Mouse (Mus musculus) layer of hippocampus, postnatal 25 days (tissue): ENCODE measurements at regions not wholly inside any gene's neighbourhood (a gene's known extent, or its start where the extent isn't known, plus 50 kb on each side); places are given as distances from the start of the nearest gene placed in this dataset.

Experiments used
- DNase-seq, 2 experiments: peaks; one replicate each; pipeline ENCODE4 v3.0.0; 2022; ENCODE audit warnings: mixed read lengths in 2 of 2, low spot score in 1 of 2; ENCODE audit errors: extremely low spot score in 1 of 2

DNA sequence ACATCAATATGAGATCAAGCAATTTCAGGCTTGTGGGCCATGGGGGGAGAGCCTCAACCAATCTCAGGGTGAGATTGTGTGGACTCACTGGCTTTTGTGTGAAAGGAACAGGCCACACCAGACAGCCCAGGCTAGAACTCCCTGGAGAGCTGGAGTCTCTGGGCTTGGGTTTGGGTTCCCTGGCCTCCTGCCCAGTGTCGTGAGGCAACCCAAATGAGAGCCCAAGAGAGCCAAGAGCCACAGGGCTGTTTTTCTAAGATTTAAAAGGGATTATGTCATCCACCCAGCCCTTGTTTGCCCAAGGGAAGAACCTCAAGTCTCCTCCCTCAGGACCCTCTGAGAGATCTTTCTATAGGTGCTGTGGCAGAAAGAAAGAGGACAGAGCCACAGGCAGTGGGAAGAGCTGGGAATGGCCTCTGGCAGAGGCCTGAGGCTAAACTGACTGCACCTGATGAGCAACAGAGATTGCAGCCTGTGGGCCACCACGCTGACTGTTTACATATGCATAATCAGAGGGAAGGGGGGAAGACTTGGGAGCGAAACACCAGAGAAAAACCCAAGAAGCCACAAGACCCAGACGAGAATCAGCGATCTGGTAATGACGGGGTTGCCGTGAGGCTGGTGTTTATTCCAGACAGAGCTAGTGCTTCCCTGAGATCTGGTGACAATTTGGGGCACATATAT is 92.1 kb downstream of the Bcl2l11 start:
- no peak for DNase-seq

DNA sequence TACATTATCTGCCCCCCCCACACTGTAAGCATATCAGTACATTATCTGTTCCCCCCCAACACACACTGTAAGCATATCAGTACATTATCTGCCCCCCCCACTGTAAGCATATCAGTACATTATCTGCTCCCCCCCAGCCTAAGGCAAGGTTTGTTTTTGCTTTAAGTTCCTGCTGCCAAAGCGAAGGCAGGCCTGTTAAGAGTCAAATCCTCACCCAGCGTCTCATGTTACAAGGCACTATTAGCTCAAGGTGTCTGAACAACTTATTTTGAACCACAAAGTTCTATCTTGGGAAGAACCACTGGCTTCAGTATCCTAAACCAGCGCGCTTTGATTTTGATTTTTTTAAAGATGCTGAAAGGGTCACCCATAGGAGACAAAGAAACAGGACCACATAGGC is 93.1 kb downstream of the Bcl2l11 start:
- no peak for DNase-seq

DNA sequence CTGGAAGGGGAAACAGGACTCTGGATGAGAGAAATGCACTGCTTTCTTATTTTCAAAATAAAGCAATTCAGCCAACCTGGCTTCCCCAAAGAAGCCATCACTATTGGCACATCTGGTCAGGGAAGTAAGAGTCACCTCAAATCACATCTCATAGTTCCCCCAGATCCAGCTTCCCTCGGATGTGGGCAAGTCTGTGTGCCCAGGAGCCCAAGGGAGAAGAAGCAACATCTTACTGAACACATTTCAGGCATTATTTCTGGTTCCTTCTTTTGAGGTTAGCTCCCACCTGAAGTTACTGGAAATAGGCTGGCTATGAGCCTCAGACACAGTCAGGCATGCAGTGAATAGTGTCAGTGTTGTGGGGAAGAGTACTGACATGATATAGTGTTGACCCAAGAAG is 95.2 kb downstream of the Bcl2l11 start:
- DNase-seq, result no peak

DNA sequence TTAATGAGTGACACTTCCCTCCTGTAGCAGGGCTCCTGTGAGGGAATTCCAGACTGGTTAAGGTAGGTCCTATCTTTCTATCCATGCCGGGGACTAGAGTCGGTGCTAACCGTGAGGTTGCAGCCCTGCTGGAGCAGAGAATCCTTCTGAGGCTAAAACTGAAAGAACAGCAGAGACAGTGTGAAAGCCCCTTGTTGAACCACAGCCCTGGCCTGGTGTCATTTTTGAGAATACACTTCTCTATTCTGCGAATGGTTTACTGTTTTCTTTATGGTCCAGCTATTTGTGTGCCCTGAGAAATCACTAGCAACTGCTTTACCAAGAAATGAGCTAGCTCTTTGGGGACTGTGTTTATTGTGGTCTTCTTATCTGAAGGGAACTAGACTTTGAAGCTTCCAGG is 95.8 kb downstream of the Bcl2l11 start:
- no peak for DNase-seq

DNA sequence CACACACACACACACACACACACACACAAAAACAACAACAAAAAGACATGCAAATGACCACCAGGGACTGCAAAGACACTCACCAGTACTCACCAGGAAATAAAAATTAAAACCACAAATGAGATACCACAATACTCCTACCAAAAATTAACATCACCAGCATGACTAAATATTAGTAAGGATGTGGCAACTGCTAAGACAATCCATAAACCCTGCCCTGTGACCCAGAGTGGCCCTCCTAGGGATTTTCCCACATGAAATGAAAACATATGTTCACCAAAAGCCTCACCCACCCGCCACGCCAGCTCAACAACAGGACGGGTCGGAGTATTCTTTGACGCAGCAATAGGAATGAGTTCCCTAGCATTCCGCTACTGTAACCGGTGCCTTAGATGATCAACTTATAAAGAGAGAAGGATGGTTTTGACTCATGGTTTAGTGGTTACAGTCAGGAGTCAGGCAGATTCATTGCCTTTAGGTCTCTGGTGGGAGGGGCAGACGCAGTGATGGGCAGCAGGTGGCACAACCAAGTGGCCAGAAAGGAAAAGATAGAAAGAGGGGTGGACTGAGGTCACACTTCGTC is 100.7 kb downstream of the Bcl2l11 start:
- no peak for DNase-seq

DNA sequence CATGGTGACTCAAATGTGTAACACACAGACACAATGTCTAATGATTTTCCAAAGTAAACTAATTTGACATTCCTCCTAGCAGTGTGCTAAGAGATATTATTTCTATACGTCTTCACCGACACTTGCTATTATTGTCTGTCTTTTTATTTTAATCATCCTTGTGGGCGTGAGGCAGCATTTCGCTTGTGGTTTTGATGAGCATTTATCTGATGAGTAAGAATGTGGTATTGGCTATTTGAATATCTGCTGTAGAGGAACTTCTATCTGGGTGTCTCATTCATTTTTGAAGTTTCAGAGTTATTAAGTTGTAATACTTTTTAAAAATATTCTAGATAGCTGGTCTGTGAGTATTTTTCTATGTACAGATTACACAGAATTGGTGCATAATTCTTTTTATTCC is 103.9 kb downstream of the Bcl2l11 start:
- no peak for DNase-seq

DNA sequence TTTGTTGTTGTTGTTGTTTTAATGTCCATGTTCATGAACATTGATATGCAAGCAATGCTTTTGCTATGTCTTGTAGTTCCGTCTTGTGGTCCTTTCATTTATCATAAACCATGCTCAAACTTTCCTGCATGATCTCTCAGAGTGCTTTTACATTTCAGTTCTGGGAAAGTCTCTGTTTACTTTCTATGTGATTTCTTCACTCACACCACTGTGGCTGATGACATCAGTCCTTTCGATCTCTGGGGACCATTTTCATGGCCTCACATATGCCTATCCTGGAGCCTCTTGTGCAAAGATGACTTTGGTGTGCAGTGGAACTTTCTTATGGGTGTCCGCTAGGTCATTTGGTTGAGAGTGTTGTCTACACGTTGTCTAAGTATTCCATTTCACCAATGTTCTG is 105.1 kb downstream of the Bcl2l11 start:
- no peak for DNase-seq

DNA sequence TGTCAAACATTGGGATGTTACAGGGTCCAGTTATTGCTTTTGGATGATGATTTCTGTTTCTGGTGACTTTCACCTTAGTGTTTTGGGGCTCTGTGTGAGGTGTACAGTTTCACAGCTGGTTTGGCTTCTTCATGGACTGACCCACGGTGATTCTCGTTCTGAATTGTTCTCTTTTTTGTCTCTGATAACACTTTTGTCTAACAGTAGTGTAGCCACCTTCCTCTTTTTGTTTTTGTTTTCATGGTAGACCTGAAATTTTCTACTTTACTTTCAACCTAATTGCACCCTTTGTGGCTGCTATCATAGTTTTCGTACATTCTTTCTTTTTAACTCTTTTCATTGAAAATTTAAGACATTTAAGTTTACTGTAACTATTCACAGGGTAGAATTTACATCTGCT is 105.5 kb downstream of the Bcl2l11 start:
- no peak for DNase-seq

DNA sequence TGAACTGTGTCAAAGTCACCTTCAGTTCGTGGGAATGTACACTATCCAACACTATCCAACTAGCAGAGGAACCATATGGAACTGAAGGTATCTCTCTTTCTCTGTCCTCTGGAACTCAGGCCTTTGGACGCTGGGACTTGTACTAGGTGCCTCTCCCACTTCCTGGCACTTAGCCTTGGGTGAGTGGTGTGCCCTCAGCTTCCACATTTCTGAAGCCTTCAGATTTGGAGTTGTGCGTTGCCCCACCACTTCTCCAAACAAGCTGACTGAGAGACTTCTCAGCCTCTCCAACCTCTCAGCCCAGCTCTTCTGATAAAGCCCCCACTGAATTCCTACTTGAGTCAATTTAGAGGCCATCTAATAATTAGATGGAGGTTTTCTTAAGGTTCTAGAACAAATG is 106.2 kb downstream of the Bcl2l11 start:
- DNase-seq, result no peak

DNA sequence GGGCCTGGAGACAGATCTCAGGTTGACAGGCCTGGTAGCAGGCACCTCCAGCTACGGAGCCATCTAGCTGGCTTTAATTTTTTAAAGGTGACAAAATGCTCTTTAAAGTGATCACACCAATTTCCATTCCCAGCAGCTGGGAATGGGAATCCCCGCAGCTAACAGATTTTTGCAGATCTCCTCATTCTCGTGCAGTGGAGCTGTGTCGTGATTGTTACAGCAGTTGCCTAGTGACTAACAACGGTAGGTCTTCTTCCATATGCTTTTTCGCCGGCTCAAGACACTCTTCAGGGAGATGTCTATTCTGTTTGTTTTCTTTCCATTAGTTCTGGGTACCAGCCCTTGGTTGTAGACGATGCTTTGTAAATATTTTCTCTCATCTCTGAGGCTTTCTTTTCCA is 109.3 kb downstream of the Bcl2l11 start:
- DNase-seq, result peak in 1 of 2 experiments; percentile 9

DNA sequence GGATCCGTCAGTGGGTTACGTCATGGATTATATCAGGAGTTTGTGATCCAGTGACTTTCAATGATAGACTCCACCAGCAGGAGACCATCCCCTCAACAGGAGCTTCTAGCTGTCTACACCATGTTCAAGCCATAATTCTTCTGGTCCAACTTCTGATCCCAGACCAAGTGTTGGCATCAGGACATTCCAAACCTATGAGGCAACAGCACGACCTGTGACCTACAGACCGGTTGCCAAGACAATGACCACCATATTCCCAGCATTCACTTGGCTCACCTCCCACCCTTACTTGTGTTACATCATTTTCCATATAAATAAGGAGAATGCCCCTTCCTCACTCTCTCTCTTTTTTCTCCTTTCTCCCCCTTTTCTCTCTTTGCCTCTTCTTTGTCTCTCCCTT is 113.6 kb downstream of the Bcl2l11 start:
- no peak for DNase-seq

DNA sequence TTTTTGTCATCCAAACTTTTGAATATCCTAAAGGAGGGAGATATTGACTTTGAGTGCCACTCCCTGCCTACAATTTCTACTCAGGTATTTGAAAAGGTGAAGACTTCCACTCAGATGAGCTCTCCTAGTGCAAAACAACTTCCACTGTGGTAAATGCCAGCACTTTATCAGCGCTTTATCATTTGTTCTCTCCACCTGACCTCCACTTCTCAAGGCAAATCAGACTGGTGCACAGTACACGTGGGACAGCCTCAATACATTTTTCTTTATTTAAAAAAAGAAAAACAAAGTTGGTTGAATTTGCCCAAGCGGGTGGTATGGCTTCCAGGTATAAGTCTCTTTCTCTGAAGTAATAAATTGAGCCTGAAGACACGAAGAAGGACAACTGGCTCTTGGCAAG is 114.2 kb downstream of the Bcl2l11 start:
- no peak for DNase-seq

DNA sequence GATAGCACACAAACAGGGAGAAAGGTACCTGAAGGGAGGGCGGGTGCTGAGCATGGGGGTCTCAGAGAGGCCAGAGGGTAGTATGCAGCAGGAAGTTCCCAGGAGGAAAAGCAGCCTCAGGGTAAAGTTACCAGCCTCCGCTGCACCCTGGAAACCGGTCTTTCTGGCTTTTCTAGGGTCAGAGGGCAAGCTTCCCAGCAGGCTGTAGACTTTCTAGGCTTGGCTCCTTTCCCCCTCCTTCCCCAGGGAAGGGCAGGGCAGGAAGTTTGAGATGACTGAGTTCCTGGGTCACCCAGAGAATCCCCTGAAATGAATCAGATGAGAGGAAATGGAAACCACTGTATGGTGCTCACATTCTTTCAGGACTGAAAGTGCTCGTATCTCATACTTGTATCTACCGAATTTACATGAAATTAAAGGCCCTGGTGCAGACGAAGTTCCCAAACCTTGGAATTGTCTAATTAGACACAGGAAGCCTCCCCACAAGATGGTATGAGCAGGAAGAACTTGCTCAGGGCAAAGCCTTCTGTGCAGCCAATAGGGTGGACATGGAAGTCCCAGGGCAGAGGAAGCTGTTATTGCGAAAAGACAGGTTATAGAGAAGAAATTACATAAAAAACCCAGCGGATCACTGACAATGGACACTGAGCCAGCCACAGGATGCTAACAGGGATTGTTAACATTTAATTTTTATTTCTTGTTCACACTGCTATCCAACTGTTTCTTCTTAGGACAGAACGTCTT is 114.9 kb downstream of the Bcl2l11 start:
- DNase-seq, result no peak

DNA sequence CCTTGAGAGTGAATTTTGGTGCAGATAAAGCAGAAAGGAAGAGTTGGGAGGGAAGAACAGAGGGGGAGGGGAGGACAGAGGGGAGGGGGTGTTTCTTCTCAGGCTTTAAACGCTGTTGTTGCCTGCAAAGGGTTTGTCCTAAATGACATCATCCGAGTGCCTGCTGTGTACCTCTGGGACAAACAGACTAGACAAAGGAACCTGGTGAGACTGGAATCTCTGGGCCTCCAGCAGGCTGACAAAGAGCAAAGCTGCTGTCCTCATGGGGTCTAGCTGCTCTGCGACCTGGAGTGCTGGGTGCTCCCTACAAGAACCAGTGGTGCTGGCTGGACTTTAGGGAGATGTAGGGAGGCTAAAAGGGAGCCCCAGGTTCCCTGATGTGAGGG is 115.4 kb downstream of the Bcl2l11 start:
- no peak for DNase-seq

DNA sequence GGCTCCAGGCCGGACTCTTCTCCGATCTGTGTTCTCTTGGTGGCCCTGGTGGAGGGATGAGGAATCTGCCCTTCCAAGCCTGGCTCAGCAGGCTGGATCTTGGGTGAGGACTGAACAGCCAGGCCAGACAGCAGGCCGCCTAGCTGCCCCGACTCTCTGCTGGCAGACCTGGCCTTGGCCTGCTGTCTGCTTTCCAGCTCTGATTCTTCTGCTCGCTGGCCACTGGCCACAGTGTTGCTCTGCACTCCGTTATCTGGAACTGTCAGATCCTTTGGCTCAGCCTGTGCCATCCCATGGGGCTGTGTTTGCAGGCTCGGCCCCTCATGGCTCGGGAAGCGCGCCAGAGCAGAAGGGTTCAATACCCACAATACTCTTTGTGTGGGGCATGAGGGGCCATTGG is 119.7 kb downstream of the Bcl2l11 start:
- DNase-seq, result peak in 1 of 2 experiments; percentile 18

DNA sequence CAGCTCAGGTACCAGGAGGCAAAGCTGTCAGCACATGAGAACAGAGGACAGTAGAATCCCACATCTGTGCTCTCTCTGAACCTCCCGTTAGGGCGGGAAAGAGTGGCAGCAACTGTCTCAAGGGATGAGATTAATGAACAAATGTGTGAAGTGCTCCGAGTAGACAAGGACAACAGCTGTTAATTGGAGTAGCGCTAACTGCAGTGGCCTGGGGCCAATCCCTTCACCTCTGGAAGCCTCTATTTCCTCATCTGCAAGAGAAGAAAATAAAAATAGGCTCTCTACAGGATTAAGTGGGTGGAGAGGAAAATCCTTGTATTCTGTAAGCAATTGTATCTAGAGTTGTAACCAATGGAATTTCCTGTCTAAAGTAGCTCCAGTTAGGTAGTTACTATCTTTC is 122.1 kb downstream of the Bcl2l11 start:
- no peak for DNase-seq

DNA sequence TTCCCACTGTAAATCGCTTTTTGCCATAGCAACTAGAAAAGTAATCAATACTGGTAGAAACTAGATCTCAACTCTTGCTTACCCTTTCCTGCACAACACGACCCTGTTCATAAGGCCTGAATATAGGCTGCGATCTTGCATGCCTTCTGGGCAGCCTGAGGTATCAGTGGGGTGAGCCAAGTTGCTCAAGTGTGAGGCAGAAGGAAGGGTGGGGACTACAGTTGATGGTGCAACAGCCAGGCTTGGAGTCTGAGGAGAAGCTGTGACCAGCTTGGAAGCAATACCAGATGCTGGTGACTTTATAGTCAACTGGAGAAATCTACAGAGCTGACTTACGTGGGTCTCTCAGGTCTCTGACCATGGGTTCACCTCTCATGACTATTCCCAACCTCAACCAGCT is 123.3 kb downstream of the Bcl2l11 start:
- DNase-seq, result no peak

DNA sequence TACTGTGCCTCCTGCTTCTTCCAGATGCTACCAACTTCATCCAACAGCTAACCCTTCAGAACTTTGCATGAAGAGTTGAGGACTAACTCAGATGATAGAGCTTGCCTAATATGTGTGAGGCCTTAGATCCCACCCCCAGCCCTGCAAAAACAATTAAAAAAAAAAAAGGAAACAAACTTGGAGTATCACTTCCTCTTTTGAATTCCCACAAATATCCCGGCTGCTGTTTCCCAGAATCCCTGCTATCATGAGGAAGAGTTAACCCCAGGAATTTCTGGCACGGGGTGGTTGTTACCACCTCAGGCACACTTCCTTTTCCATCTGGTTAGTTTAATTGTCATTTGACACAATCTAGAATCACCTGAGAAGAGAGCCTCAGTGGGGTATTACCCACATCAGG is 123.8 kb downstream of the Bcl2l11 start:
- DNase-seq, result no peak

DNA sequence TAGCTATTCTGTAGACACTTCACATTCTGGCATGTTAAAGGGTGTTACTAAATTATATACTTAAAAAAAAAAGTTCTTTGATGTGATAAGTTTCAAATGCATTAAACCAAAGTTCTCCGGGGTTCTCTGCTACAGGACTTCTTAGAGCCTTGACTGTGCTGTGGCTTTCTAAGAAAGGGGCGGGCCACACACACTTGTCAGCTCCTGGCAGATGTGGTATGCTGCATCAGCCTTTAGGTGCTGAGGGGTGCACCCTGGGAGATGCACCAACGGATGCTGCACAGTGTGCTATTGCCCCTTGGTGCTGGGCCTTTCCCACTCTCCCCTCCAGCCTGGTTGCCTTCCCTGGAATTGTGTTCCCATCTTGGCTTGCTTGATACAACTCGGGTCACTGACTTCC is 125.0 kb downstream of the Bcl2l11 start:
- no peak for DNase-seq

DNA sequence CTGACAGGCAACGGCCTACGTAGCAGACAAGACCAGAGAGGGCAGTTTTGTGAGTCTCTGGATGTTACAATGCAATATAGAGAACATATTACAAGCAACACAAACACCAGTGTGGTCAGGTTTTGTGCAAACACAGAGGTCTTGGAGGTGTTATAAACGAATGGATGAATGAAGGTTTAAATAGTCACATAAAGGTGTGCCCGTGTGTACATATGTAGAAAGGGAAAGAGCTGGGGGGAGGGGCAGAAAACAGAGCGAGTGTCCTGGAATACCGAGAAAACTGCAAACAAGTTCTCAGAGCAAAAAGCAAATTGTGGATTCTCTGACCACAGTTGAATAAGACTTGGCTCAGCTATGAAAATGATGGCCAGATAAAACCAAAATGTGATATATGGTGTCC is 130.8 kb downstream of the Bcl2l11 start:
- DNase-seq, result no peak

DNA sequence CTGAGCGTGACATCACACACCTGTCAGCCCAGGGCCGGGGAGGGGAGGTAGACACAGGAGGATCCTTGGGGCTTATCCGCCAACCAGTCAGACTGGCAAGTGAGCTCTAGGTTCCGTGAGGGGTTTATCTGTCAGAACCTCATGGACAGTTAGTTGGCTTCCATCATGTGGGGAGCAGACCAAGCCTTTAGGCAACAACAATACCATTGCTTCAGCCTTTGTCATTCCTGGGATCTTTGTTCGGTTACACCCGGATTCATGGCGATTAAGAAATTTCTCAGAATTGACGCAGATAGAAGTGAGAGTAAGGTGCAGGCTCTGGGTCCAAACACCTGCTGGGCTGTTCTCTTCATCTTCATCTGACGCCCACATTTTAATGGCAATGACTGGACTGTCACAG is 131.4 kb downstream of the Bcl2l11 start:
- no peak for DNase-seq

DNA sequence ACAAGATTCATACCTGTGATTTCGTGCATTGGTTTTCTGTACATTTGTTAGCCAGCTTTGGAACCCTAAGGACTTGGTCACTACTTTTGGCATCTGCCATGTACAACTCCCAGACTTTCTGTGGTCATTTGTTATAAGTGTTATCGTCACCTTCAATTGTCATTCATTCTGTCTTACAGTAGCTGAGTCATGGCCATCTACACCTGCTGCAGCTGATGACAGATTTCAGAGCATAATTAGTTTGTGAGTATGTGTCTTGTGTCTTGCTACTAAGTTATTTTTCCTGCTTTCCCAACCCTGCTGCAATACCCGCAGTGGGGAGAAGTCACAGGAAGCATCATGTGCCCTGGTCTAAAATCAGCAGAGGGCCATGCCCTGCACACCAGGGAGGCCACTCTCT is 138.0 kb downstream of the Bcl2l11 start:
- no peak for DNase-seq
